Mouse (Mus musculus) heart, embryonic 15.5 days (tissue): ENCODE data around the gene Vegfd. TPM values are rescaled to one million over a fixed set of nuclear protein-coding genes. Genes with fewer than 3 reads are reported as not detected.
A peak's percentile ranks its signal among the peaks of the same experiment; 100 is the strongest.

Experiments used
- ATAC-seq: fragments of 200-750 bp; cut with Nextera tagmentation; replicated peaks from 2 replicates; pipeline ENCODE4 v1.8.0; 2017; ENCODE audit warnings: low read depth, moderate TSS enrichment; ENCODE audit not compliant: insufficient number of reproducible peaks, insufficient read depth, low FRiP score
- H3K27ac ChIP-seq: fragments of 300-500 bp; sonication (generic); 2 replicates; pipeline ENCODE4 v1.5.1; 2015; ENCODE audit warnings: mild to moderate bottlenecking, inconsistent platforms
- H3K27me3 ChIP-seq: fragments of 300-500 bp; sonication (generic); 2 replicates; pipeline ENCODE4 v1.6.1; 2015; ENCODE audit warnings: inconsistent platforms
- H3K36me3 ChIP-seq: fragments of 300-500 bp; sonication (generic); 2 replicates; pipeline ENCODE4 v1.6.1; 2015; ENCODE audit warnings: mild to moderate bottlenecking, inconsistent platforms
- H3K4me1 ChIP-seq: fragments of 300-500 bp; sonication (generic); replicated peaks from 2 replicates; pipeline ENCODE4 v1.6.1; 2015; ENCODE audit warnings: inconsistent platforms
- H3K4me2 ChIP-seq: fragments of 300-500 bp; sonication (generic); 2 replicates; pipeline ENCODE4 v1.6.1; 2015; ENCODE audit warnings: inconsistent platforms, mild to moderate bottlenecking, moderate library complexity
- H3K4me3 ChIP-seq: fragments of 300-500 bp; sonication (generic); 2 replicates; pipeline ENCODE4 v1.5.1; 2015; ENCODE audit warnings: mild to moderate bottlenecking, inconsistent platforms
- H3K9ac ChIP-seq: fragments of 300-500 bp; sonication (generic); 2 replicates; pipeline ENCODE4 v1.6.1; 2015; ENCODE audit warnings: mild to moderate bottlenecking, inconsistent platforms
- H3K9me3 ChIP-seq: fragments of 300-500 bp; sonication (generic); replicated peaks from 2 replicates; pipeline ENCODE4 v1.6.1; 2016; ENCODE audit warnings: inconsistent platforms
- WGBS: fragments of 180-500 bp; shearing (Covaris S2); methylation state at CpG from one replicate; pipeline ENCODE4 v1.1.7; 2015; ENCODE audit warnings: mixed read lengths; 5-methylcytosine and 5-hydroxymethylcytosine counted together
- polyA plus RNA-seq: library from polyadenylated mRNA; unstranded; fragments of >200 nt; fragmentation: Nextera tagmentation; extraction: Ambion mirVana; gene quantifications from 2 replicates; pipeline ENCODE4 v1.2.1, GENCODE M21; 2015

The Vegfd gene
- polyA plus RNA-seq, 1 experiment from 2014 or later = 4.7 TPM

GRCm38 (mm10) chrX:164420518-164420917 is 47.3 kb downstream of the Vegfd start:
- H3K9me3 ChIP-seq = no peaks in the 10 kb centered on the region
- WGBS = 32% methylated on average over 3 of the region's 3 CpGs
- no peak overlapping the region for H3K27ac ChIP-seq
- H3K9ac ChIP-seq = peak overlapping the region; percentile 65
- peak overlapping the region; percentile 57 for H3K4me2 ChIP-seq
- ATAC-seq = no peak
- H3K36me3 ChIP-seq = peaks cover 10% of the 10 kb centered on the region
- peaks cover 7% of the 10 kb centered on the region for H3K4me1 ChIP-seq
- no peaks in the 10 kb centered on the region for H3K27me3 ChIP-seq
- H3K4me3 ChIP-seq = peak overlapping the region; percentile 64

GRCm38 (mm10) chrX:164424821-164425220 is 51.6 kb downstream of the Vegfd start:
- no peak overlapping the region for H3K27ac ChIP-seq
- H3K4me3 ChIP-seq = no peak overlapping the region
- no peak for ATAC-seq
- 69% methylated on average over 1 of the region's 1 CpGs for WGBS
- H3K27me3 ChIP-seq = no peaks in the 10 kb centered on the region
- H3K36me3 ChIP-seq = peaks cover 10% of the 10 kb centered on the region
- no peak overlapping the region for H3K4me2 ChIP-seq
- peaks cover 7% of the 10 kb centered on the region for H3K4me1 ChIP-seq
- no peaks in the 10 kb centered on the region for H3K9me3 ChIP-seq
- H3K9ac ChIP-seq = no peak overlapping the region

GRCm38 (mm10) chrX:164427295-164427694 is 54.1 kb downstream of the Vegfd start:
- Histone ChIP-seq H3K36me3 (peaks cover 22% of the 10 kb centered on the region), H3K27ac (no peak overlapping the region), H3K27me3 (no peaks in the 10 kb centered on the region), H3K4me3 (no peak overlapping the region), H3K4me2 (no peak overlapping the region), H3K9ac (no peak overlapping the region), H3K9me3 (no peaks in the 10 kb centered on the region), H3K4me1 (no peaks in the 10 kb centered on the region)
- ATAC-seq = no peak
- 81% methylated on average over 4 of the region's 4 CpGs for WGBS

GRCm38 (mm10) chrX:164428224-164428623 is 55.0 kb downstream of the Vegfd start:
- H3K4me3 ChIP-seq = no peak overlapping the region

GRCm38 (mm10) chrX:164430621-164431020 is 57.4 kb downstream of the Vegfd start:
- Histone ChIP-seq H3K4me2 (no peak overlapping the region), H3K9ac (no peak overlapping the region), H3K9me3 (no peaks in the 10 kb centered on the region), H3K36me3 (peaks cover 12% of the 10 kb centered on the region; the same call in 1 of the 2 replicates), H3K4me3 (no peak overlapping the region), H3K4me1 (no peaks in the 10 kb centered on the region), H3K27ac (no peak overlapping the region), H3K27me3 (no peaks in the 10 kb centered on the region)
- WGBS = 84% methylated on average over 6 of the region's 6 CpGs
- no peak for ATAC-seq

More at GRCm38 (mm10) chrX:164428224-164428623, 55.0 kb downstream of the Vegfd start:
- Histone ChIP-seq H3K9me3 (no peaks in the 10 kb centered on the region), H3K27me3 (no peaks in the 10 kb centered on the region), H3K27ac (no peak overlapping the region), H3K4me2 (no peak overlapping the region), H3K36me3 (peaks cover 17% of the 10 kb centered on the region; the same call in 1 of the 2 replicates), H3K4me1 (no peaks in the 10 kb centered on the region), H3K9ac (no peak overlapping the region)
- no peak for ATAC-seq
- WGBS = 80% methylated on average over 2 of the region's 2 CpGs

- Histone ChIP-seq H3K27ac (no peak overlapping the region), H3K4me1 (no peaks in the 10 kb centered on the region), H3K36me3 (peaks cover 12% of the 10 kb centered on the region; the same call in 1 of the 2 replicates), H3K27me3 (no peaks in the 10 kb centered on the region), H3K9me3 (no peaks in the 10 kb centered on the region), H3K9ac (no peak overlapping the region), H3K4me3 (no peak overlapping the region), H3K4me2 (no peak overlapping the region)
- 81% methylated on average over 2 of the region's 2 CpGs for WGBS
- no peak for ATAC-seq
Observed at GRCm38 (mm10) chrX:164431133-164431532, 58.0 kb downstream of the Vegfd start.

- no peaks in the 10 kb centered on the region for H3K9me3 ChIP-seq
- no peaks in the 10 kb centered on the region for H3K4me1 ChIP-seq
- peaks cover 12% of the 10 kb centered on the region; the same call in 1 of the 2 replicates for H3K36me3 ChIP-seq
- no peak for ATAC-seq
- H3K27ac ChIP-seq = no peak overlapping the region
- H3K4me3 ChIP-seq = no peak overlapping the region
- H3K27me3 ChIP-seq = no peaks in the 10 kb centered on the region
- no peak overlapping the region for H3K4me2 ChIP-seq
- H3K9ac ChIP-seq = no peak overlapping the region
- 82% methylated on average over 6 of the region's 6 CpGs for WGBS
Observed at GRCm38 (mm10) chrX:164431541-164431940, 58.4 kb downstream of the Vegfd start.

GRCm38 (mm10) chrX:164432682-164433081 is 59.5 kb downstream of the Vegfd start:
- H3K9ac ChIP-seq = no peak overlapping the region
- H3K4me2 ChIP-seq = no peak overlapping the region
- no peaks in the 10 kb centered on the region for H3K27me3 ChIP-seq
- no peaks in the 10 kb centered on the region for H3K4me1 ChIP-seq
- no peak overlapping the region for H3K4me3 ChIP-seq
- WGBS = 92% methylated on average over 9 of the region's 9 CpGs
- no peaks in the 10 kb centered on the region for H3K9me3 ChIP-seq
- H3K27ac ChIP-seq = no peak overlapping the region
- no peak for ATAC-seq
- H3K36me3 ChIP-seq = peaks cover 12% of the 10 kb centered on the region; the same call in 1 of the 2 replicates

GRCm38 (mm10) chrX:164436709-164437108 is 63.5 kb downstream of the Vegfd start, which contains the start of gene Asb11:
Asb11 (plus strand) TSS chrX:164436994.
- peak within 1 kb of the TSS; percentile 37 for H3K4me3 ChIP-seq
- H3K4me1 ChIP-seq = no peaks in the 10 kb centered on the region; the same call in 1 of the 2 replicates
- peak within 1 kb of the TSS; percentile 75 for H3K27ac ChIP-seq
- peak within 1 kb of the TSS; percentile 17; the same call in 1 of the 2 replicates for H3K9ac ChIP-seq
- peak within 1 kb of the TSS; percentile 29 for H3K4me2 ChIP-seq
- 41% methylated on average over 8 of the region's 8 CpGs for WGBS
- H3K27me3 ChIP-seq = no peaks in the 10 kb centered on the region
- H3K36me3 ChIP-seq = peaks cover 5% of the 10 kb centered on the region; the same call in 1 of the 2 replicates
- H3K9me3 ChIP-seq = no peaks in the 10 kb centered on the region
- peak; percentile 72 for ATAC-seq

GRCm38 (mm10) chrX:164439462-164439861 is 66.3 kb downstream of the Vegfd start:
- H3K4me3 ChIP-seq = peak overlapping the region; percentile 11; the same call in 1 of the 2 replicates
- H3K9ac ChIP-seq = no peak overlapping the region
- H3K27me3 ChIP-seq = no peaks in the 10 kb centered on the region
- no peaks in the 10 kb centered on the region for H3K36me3 ChIP-seq
- no peak for ATAC-seq
- H3K4me1 ChIP-seq = no peaks in the 10 kb centered on the region; the same call in 1 of the 2 replicates
- H3K9me3 ChIP-seq = no peaks in the 10 kb centered on the region
- WGBS = 79% methylated on average over 7 of the region's 7 CpGs
- peak overlapping the region; percentile 85 for H3K27ac ChIP-seq
- H3K4me2 ChIP-seq = peak overlapping the region; percentile 41

GRCm38 (mm10) chrX:164440140-164440539 is 67.0 kb downstream of the Vegfd start:
- Histone ChIP-seq H3K27me3 (no peaks in the 10 kb centered on the region), H3K9ac (no peak overlapping the region), H3K36me3 (no peaks in the 10 kb centered on the region), H3K4me3 (no peak overlapping the region), H3K9me3 (no peaks in the 10 kb centered on the region), H3K27ac (peak overlapping the region; percentile 85), H3K4me2 (peak overlapping the region; percentile 41), H3K4me1 (no peaks in the 10 kb centered on the region; the same call in 1 of the 2 replicates)
- ATAC-seq = 0 out of 2 replicates have a peak, but pooled peaks have one; percentile 60
- WGBS = 36% methylated on average over 2 of the region's 2 CpGs

GRCm38 (mm10) chrX:164440703-164441102 is 67.5 kb downstream of the Vegfd start:
- Histone ChIP-seq H3K4me1 (no peaks in the 10 kb centered on the region; the same call in 1 of the 2 replicates), H3K4me2 (peak overlapping the region; percentile 33; the same call in 1 of the 2 replicates)

More at GRCm38 (mm10) chrX:164440703-164441102, 67.5 kb downstream of the Vegfd start:
- H3K27me3 ChIP-seq = no peaks in the 10 kb centered on the region
- H3K4me3 ChIP-seq = no peak overlapping the region
- 55% methylated on average over 3 of the region's 3 CpGs for WGBS
- H3K27ac ChIP-seq = peak overlapping the region; percentile 85
- no peaks in the 10 kb centered on the region for H3K9me3 ChIP-seq
- no peak overlapping the region for H3K9ac ChIP-seq
- no peaks in the 10 kb centered on the region for H3K36me3 ChIP-seq
- no peak; the same call in 1 of the 2 replicates for ATAC-seq
